In genomic region chr8:57939177-57939855, GRCm38 (mm10) we compare ENCODE assay signal across 8 mouse cellular contexts.
DNase-seq lines count a peak whose midpoint lies in the region; ATAC-seq and TF ChIP-seq lines count a peak whose summit lies in the region.

No protein-coding gene starts in this region.

- no peak overlapping the region for H3K4me3 ChIP-seq in C2C12 (ENCODE audit: insufficient read depth, poor library complexity, severe bottlenecking)
- H3K4me3 ChIP-seq in heart, embryonic 15.5 days: no peak overlapping the region
- no peak overlapping the region for H3K4me3 ChIP-seq in liver, embryonic 11.5 days (ENCODE audit: low read depth, low read length)
- no peak overlapping the region for H3K4me3 ChIP-seq in neural tube, embryonic 15.5 days (replicated peaks)

- no peaks in the 10 kb centered on the region for H3K36me3 ChIP-seq in C2C12 (ENCODE audit: control insufficient read depth, insufficient read depth)
- no peaks in the 10 kb centered on the region for H3K36me3 ChIP-seq in heart, embryonic 15.5 days
- no peaks in the 10 kb centered on the region for H3K36me3 ChIP-seq in liver, embryonic 11.5 days (ENCODE audit: control insufficient read depth, insufficient read depth, low read length)
- H3K36me3 ChIP-seq in neural tube, embryonic 15.5 days: no peaks in the 10 kb centered on the region

- 15% methylated on average over 8 of the region's 8 CpGs for WGBS in heart, embryonic 15.5 days
- 27% methylated on average over 8 of the region's 8 CpGs for WGBS in liver, embryonic 11.5 days
- 15% methylated on average over 8 of the region's 8 CpGs for WGBS in neural tube, embryonic 15.5 days

- H3K27ac ChIP-seq in heart, embryonic 15.5 days: no peak overlapping the region
- H3K27ac ChIP-seq in liver, embryonic 11.5 days (ENCODE audit: low read depth, low read length): no peak overlapping the region
- no peak overlapping the region for H3K27ac ChIP-seq in neural tube, embryonic 15.5 days (replicated peaks)

- peak overlapping the region; percentile 46 for H3K4me2 ChIP-seq in heart, embryonic 15.5 days
- no peak overlapping the region for H3K4me2 ChIP-seq in liver, embryonic 11.5 days
- H3K4me2 ChIP-seq in neural tube, embryonic 15.5 days: peak overlapping the region; percentile 13; the same call in 1 of the 2 replicates

- H3K79me2 ChIP-seq in C2C12 (ENCODE audit: control insufficient read depth, insufficient read depth): no peaks in the 10 kb centered on the region

- ATAC-seq in heart, embryonic 15.5 days (replicated peaks; ENCODE audit: insufficient number of reproducible peaks, insufficient read depth, low FRiP score, low read depth): no peak
- no peak for ATAC-seq in liver, embryonic 11.5 days (replicated peaks; ENCODE audit: low FRiP score)
- ATAC-seq in neural tube, embryonic 15.5 days (ENCODE audit: low FRiP score): peak; percentile 68; the same call in 1 of the 2 replicates

- peak; percentile 50 for DNase-seq in adrenal gland, adult 2 months
- DNase-seq in embryo, embryonic 11 days: peak; percentile 82
- peak; percentile 77 for DNase-seq in kidney, postnatal 10 days
- DNase-seq in liver, embryonic 11.5 days (ENCODE audit: low spot score): peak; percentile 33
- peak; percentile 19 for DNase-seq in yolk sac, embryonic 10.5 days (ENCODE audit: low spot score)

- H3ac ChIP-seq in C2C12 (ENCODE audit: control insufficient read depth, insufficient read length, low read depth): no peak overlapping the region

- H3K9ac ChIP-seq in heart, embryonic 15.5 days: no peak overlapping the region
- H3K9ac ChIP-seq in liver, embryonic 11.5 days (ENCODE audit: low read depth, low read length): no peak overlapping the region
- no peak overlapping the region for H3K9ac ChIP-seq in neural tube, embryonic 15.5 days (replicated peaks)

- peak; percentile 19 for TF ChIP-seq CTCF in C2C12 (IDR thresholded peaks at IDR 0.05; ENCODE audit: control insufficient read depth, insufficient read depth, insufficient read length)

- no peaks in the 10 kb centered on the region for H3K27me3 ChIP-seq in C2C12 (ENCODE audit: control insufficient read depth, insufficient read depth, insufficient read length)
- H3K27me3 ChIP-seq in heart, embryonic 15.5 days: no peaks in the 10 kb centered on the region
- H3K27me3 ChIP-seq in liver, embryonic 11.5 days (replicated peaks; ENCODE audit: control insufficient read depth, insufficient read depth, low read length): no peaks in the 10 kb centered on the region
- no peaks in the 10 kb centered on the region for H3K27me3 ChIP-seq in neural tube, embryonic 15.5 days (replicated peaks)

- H3K79me3 ChIP-seq in C2C12 (ENCODE audit: low read depth): no peaks in the 10 kb centered on the region

- no peaks in the 10 kb centered on the region for H3K9me3 ChIP-seq in heart, embryonic 15.5 days (replicated peaks)
- no peaks in the 10 kb centered on the region for H3K9me3 ChIP-seq in liver, embryonic 11.5 days (ENCODE audit: control insufficient read depth, low read length)
- H3K9me3 ChIP-seq in neural tube, embryonic 15.5 days (replicated peaks): no peaks in the 10 kb centered on the region

- no peaks in the 10 kb centered on the region; the same call in 1 of the 2 replicates for H3K4me1 ChIP-seq in heart, embryonic 15.5 days (replicated peaks)
- no peaks in the 10 kb centered on the region for H3K4me1 ChIP-seq in liver, embryonic 11.5 days (replicated peaks; ENCODE audit: control insufficient read depth, insufficient read depth, low read length)
- H3K4me1 ChIP-seq in neural tube, embryonic 15.5 days: no peaks in the 10 kb centered on the region

TF ChIP-seq in C2C12, 6 proteins besides CTCF, POLR2A, EP300 and RAD21:
- no peak for TF ChIP-seq MYOD1 (IDR thresholded peaks at IDR 0.05; ENCODE audit: control insufficient read depth, insufficient read length, low read depth)
- TF ChIP-seq MYOG (IDR thresholded peaks at IDR 0.05; ENCODE audit: control insufficient read depth, extremely low read depth, insufficient read length): no peak

Comparison
In these comparisons a context has a peak if more than half of its experiments do, and no peak if none do; other contexts are left out.
1. DNase-seq: peak in every context shown above with its lines; median percentile 82 in embryo, embryonic 11 days; 77 in kidney, postnatal 10 days; 50 in adrenal gland, adult 2 months; 33 in liver, embryonic 11.5 days; 19 in yolk sac, embryonic 10.5 days.